Mouse (Mus musculus) small intestine, adult 2 months (tissue): ENCODE measurements at regions not wholly inside any gene's neighbourhood (a gene's known extent, or its start where the extent isn't known, plus 50 kb on each side); places are given as distances from the start of the nearest gene placed in this dataset.

ENCODE experiments used
- CTCF ChIP-seq: fragments of 200-500 bp; IDR thresholded peaks from 2 replicates; pipeline ENCODE4 v1.5.1; 2012; ENCODE audit warnings: low read depth, mild to moderate bottlenecking, control low read depth, inconsistent platforms, low read length, moderate library complexity, mixed read lengths; ENCODE audit not compliant: insufficient replicate concordance, insufficient read length; ENCODE audit errors: extremely low read depth
- POLR2A ChIP-seq: fragments of 200-500 bp; IDR thresholded peaks from 2 replicates; pipeline ENCODE4 v1.6.1; 2012; ENCODE audit warnings: low read depth, mild to moderate bottlenecking, control low read depth, inconsistent platforms, low read length, moderate library complexity

GRCm38 (mm10) chr12:70614101-70614500, 161.2 kb downstream of the Tmx1 start:
- TF ChIP-seq CTCF (no peak), POLR2A (no peak)
